Mouse (Mus musculus) stomach, embryonic 16.5 days (tissue): ENCODE data around the gene Cdk5. TPM values are rescaled to one million over a fixed set of nuclear protein-coding genes. Genes with fewer than 3 reads are reported as not detected.
"Not testable (repeated sequence)": the region's sequence is repeated elsewhere in the genome, so short reads cannot be mapped to it uniquely, and the experiment has no call there.

Experiments
- ATAC-seq: fragments of 200-750 bp; cut with Nextera tagmentation; 2 replicates; pipeline ENCODE4 v1.8.0; 2017; ENCODE audit warnings: moderate number of reproducible peaks, moderate TSS enrichment; ENCODE audit not compliant: insufficient read depth, low FRiP score
- H3K27ac ChIP-seq: fragments of 300-500 bp; sonication (generic); 2 replicates; pipeline ENCODE4 v1.5.1; 2014; ENCODE audit warnings: low read length
- H3K27me3 ChIP-seq: fragments of 300-500 bp; sonication (generic); 2 replicates; pipeline ENCODE4 v1.6.1; 2014; ENCODE audit warnings: low read length, control low read depth, mixed read lengths; ENCODE audit not compliant: control insufficient read depth, insufficient read depth
- H3K36me3 ChIP-seq: fragments of 300-500 bp; sonication (generic); 2 replicates; pipeline ENCODE4 v1.6.1; 2014; ENCODE audit warnings: low read length; ENCODE audit not compliant: control insufficient read depth, insufficient read depth
- H3K4me1 ChIP-seq: fragments of 300-500 bp; sonication (generic); 2 replicates; pipeline ENCODE4 v1.6.1; 2014; ENCODE audit warnings: low read length, control low read depth, mixed read lengths; ENCODE audit not compliant: control insufficient read depth, insufficient read depth
- H3K4me2 ChIP-seq: fragments of 300-500 bp; sonication (generic); 2 replicates; pipeline ENCODE4 v1.6.1; 2014; ENCODE audit warnings: low read depth, low read length, mixed read lengths
- H3K4me3 ChIP-seq: fragments of 300-500 bp; sonication (generic); replicated peaks from 2 replicates; pipeline ENCODE4 v1.5.1; 2014; ENCODE audit warnings: mild to moderate bottlenecking, low read length
- H3K9ac ChIP-seq: fragments of 300-500 bp; sonication (generic); 2 replicates; pipeline ENCODE4 v1.6.1; 2014; ENCODE audit warnings: low read length
- H3K9me3 ChIP-seq: fragments of 300-500 bp; sonication (generic); replicated peaks from 2 replicates; pipeline ENCODE4 v1.6.1; 2016; ENCODE audit warnings: low read length, control low read depth; ENCODE audit not compliant: control insufficient read depth
- WGBS: fragments of 180-500 bp; shearing (Covaris S2); extraction: QIAGEN DNeasy Blood & Tissue Kit; methylation state at CpG from one replicate; pipeline ENCODE4 v1.1.7; 2014; 5-methylcytosine and 5-hydroxymethylcytosine counted together
- polyA plus RNA-seq: library from polyadenylated mRNA; unstranded; fragments of >200 nt; fragmentation: Nextera tagmentation; extraction: Ambion mirVana; gene quantifications from 2 replicates; pipeline ENCODE4 v1.2.1, GENCODE M21; 2015

Gene Cdk5
- polyA plus RNA-seq, 1 experiment from 2014 or later = 44.9 TPM

DNA sequence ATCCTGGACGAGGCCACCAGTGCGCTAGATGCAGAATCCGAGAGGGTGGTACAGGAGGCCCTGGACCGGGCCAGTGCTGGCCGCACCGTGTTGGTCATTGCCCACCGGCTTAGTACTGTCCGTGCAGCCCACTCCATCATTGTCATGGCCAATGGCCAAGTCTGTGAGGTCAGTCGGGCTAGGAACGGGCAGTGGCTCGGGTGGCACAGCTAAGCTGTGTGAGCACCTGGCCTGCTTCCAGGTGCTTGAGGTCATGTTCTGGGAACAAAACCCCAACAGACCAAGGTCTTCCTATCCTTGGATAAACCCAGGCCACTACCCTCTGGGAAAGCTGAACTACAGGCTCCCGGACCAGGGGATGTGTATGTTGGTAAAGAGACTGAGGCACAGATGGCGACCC is 14.7 kb downstream of the Cdk5 start:
- WGBS = 92% methylated on average over 13 of the region's 13 CpGs
- H3K9ac ChIP-seq = no peak overlapping the region
- H3K27ac ChIP-seq = no peak overlapping the region
- H3K4me1 ChIP-seq = no peaks in the 10 kb centered on the region
- H3K4me3 ChIP-seq = no peak overlapping the region
- no peaks in the 10 kb centered on the region for H3K9me3 ChIP-seq
- ATAC-seq = no peak
- no peak overlapping the region for H3K4me2 ChIP-seq
- H3K36me3 ChIP-seq = no peaks in the 10 kb centered on the region
- H3K27me3 ChIP-seq = no peaks in the 10 kb centered on the region

DNA sequence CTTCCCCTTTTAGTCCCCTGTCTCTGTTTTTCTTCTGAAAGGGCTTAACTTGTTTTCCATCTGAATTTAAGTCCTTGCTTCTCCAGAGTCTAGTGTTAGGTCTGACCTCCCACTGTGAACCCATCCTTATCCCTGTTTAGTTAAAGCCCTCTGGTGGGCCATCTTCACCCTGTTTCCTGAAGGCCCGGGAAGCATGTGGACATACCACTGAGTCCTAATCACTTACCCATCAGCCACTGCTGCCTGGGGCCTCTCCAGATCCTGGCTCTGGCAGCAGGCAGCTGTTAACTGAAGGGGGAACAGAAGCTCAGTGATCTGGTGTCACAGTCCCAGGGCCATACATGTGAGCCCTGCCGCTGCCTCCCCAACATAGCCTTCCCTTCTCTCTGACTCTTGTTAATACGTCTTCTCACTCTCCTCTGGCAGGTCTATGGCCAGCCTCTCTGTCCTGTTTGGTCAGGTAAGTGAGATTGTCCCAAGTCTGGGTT is 17.9 kb downstream of the Cdk5 start:
- Histone ChIP-seq H3K4me2 (no peak overlapping the region), H3K36me3 (no peaks in the 10 kb centered on the region), H3K27ac (no peak overlapping the region), H3K9ac (no peak overlapping the region), H3K9me3 (no peaks in the 10 kb centered on the region), H3K4me3 (no peak overlapping the region), H3K4me1 (no peaks in the 10 kb centered on the region), H3K27me3 (no peaks in the 10 kb centered on the region)
- 64% methylated on average over 3 of the region's 3 CpGs for WGBS
- ATAC-seq = no peak

DNA sequence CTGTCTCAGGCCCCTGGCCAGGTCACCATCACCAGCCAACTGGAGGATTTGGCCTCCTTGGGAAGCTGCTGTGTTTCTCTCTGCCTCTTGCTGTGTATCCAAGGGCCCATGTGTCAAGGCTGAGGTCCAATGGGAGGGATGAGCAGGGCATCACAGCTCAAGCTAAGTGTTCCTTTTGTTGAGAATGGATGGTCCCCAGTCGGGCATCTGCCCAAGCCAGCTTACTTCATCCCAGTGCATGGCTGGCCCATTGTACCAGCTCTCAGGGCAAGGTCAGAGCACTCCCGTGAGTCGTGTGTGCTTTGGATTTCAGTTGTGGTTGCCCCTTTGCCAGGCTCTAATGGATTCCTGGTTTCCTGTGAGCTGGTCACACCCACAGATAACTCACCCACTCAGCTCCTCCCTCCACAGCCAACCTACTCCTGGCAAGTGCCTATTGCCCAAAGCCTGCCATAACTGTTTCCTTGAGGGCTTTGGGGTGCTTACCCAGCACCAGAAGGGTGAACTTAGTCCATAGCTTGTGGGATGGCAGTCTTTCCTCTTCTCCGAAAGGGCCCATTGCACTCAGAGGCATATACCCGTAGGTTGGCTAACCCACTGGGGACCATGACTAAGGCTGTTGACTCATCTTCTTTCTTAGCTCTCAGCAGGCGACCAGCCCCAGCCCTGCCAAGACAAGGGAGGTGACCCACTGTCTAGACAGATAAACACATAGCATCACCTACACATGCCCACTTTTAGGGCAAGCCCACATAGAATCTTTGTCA is 18.6 kb downstream of the Cdk5 start:
- Histone ChIP-seq H3K4me2 (no peak overlapping the region), H3K4me1 (no peaks in the 10 kb centered on the region), H3K4me3 (no peak overlapping the region), H3K9ac (no peak overlapping the region), H3K9me3 (no peaks in the 10 kb centered on the region), H3K27ac (no peak overlapping the region), H3K36me3 (no peaks in the 10 kb centered on the region), H3K27me3 (no peaks in the 10 kb centered on the region)
- no peak for ATAC-seq
- 81% methylated on average over 6 of the region's 6 CpGs for WGBS

DNA sequence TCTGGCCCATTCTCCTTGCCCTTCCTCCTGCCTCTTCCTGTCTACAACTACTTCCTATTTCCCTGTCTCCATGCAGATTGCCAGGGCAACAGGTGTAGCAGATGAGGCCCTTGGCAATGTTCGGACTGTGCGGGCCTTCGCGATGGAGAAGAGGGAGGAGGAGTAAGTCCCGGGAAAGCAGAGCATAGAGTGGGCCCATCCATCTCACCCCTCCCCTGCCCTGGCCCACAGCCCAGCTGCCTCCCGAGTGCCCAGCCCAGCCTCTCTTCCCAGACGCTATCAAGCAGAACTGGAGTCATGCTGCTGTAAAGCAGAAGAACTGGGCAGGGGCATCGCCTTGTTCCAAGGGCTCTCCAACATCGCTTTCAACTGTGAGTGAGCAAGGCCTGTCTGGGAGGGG is 21.4 kb downstream of the Cdk5 start:
- Histone ChIP-seq H3K27me3 (no peaks in the 10 kb centered on the region), H3K9ac (no peak overlapping the region), H3K36me3 (no peaks in the 10 kb centered on the region), H3K4me2 (no peak overlapping the region), H3K27ac (no peak overlapping the region), H3K9me3 (no peaks in the 10 kb centered on the region), H3K4me3 (no peak overlapping the region), H3K4me1 (no peaks in the 10 kb centered on the region)
- peak; percentile 31; the same call in 1 of the 2 replicates for ATAC-seq
- 72% methylated on average over 9 of the region's 9 CpGs for WGBS

DNA sequence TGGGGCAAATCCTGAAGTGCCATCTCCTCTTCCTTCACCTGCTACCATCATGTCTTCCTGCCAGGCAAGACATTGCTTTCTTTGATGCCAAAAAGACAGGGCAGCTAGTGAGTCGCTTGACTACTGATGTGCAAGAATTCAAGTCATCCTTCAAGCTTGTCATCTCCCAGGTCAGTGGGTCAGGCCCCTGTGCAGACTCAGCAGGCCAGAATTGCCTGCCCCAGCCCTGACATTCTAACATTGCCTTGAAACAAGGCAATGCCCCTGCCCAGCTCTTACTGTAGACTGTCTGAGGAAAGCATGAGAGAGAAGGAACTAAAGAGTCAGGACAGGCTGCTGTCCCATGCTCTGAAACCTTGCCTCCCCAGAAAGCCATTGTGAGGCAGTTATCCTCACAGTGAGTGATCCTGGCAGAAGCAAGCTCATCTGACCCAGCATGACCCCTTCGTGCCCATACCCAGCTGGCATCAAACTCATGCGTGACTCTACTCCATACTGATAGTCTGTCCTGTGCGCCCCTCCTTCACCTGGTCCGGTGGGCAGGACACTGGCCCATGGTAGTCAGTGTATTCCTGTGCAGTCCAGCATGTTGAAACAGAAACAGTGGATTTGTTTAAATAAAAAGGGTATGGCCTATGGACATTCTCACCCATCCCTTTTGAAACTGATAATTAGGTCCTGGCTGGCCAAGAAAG is 22.3 kb downstream of the Cdk5 start:
- H3K9ac ChIP-seq = no peak overlapping the region
- no peaks in the 10 kb centered on the region for H3K4me1 ChIP-seq
- H3K27me3 ChIP-seq = no peaks in the 10 kb centered on the region
- no peak overlapping the region for H3K27ac ChIP-seq
- no peaks in the 10 kb centered on the region for H3K9me3 ChIP-seq
- no peaks in the 10 kb centered on the region for H3K36me3 ChIP-seq
- no peak overlapping the region for H3K4me2 ChIP-seq
- no peak for ATAC-seq
- H3K4me3 ChIP-seq = no peak overlapping the region
- 85% methylated on average over 5 of the region's 5 CpGs for WGBS

DNA sequence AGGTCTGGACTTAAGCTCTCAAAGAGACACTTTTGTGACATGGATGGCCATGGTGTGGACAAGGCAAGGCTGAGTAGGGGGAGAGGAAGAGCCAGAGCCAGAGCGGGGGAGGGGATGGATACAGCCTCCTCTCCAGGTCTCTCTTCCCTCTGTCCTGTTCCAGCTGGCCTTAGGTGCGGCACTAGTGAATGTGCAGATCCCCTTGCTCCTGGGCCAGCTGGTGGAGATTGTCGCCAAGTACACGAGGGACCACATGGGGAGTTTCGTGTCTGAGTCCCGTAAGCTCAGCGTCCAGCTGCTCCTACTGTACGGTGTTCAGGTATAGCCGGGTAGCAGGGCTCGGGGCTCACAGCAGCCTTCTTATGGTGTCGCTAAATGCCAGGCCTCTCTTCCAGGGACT is 23.0 kb downstream of the Cdk5 start:
- Histone ChIP-seq H3K27me3 (no peaks in the 10 kb centered on the region), H3K4me3 (no peak overlapping the region), H3K27ac (no peak overlapping the region), H3K9me3 (no peaks in the 10 kb centered on the region), H3K4me2 (no peak overlapping the region), H3K4me1 (no peaks in the 10 kb centered on the region), H3K9ac (no peak overlapping the region), H3K36me3 (no peaks in the 10 kb centered on the region)
- 87% methylated on average over 11 of the region's 11 CpGs for WGBS
- no peak for ATAC-seq

DNA sequence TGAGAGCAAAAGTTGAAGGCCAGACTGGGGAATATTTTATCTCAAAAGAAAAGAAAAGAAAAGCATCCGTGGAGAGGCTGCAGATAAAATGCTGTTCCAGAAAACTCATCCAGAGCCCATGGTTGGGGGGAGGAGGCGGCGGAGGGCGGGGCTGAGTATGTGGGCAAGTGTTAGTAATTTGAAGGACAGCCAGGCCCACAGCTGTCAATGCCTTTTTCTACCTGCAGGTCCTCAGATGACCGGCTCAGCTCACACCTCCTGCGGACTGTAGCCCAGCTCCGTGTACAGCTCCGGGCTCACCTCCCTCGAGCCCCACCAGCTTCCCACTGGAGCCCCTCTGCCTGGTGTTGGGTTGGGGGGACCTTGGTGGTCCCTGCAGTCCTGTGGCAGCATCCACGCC is 23.6 kb downstream of the Cdk5 start:
- H3K27me3 ChIP-seq = no peaks in the 10 kb centered on the region
- no peaks in the 10 kb centered on the region for H3K36me3 ChIP-seq
- no peak for ATAC-seq
- peaks cover 5% of the 10 kb centered on the region; the same call in 1 of the 2 replicates for H3K4me1 ChIP-seq
- WGBS = 85% methylated on average over 10 of the region's 10 CpGs
- H3K4me2 ChIP-seq = no peak overlapping the region
- H3K9ac ChIP-seq = no peak overlapping the region
- H3K9me3 ChIP-seq = no peaks in the 10 kb centered on the region
- no peak overlapping the region for H3K4me3 ChIP-seq
- no peak overlapping the region for H3K27ac ChIP-seq

DNA sequence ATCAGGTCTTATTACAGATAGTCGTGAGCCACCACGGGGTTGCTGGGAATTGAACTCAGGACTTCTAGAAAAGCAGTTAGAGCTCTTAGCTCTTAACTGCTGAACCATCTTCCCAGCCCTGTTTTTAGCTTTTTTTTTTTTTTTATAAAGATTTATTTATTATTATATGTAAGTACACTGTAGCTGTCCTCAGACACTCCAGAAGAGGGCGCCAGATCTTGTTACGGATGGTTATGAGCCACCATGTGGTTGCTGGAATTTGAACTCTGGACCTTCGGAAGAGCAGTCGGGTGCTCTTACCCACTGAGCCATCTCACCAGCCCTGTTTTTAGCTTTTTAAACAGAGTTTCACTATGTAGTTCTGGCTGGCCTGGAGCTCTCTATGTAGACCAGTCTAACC is 27.1 kb downstream of the Cdk5 start:
- WGBS = 85% methylated on average over 6 of the region's 6 CpGs

DNA sequence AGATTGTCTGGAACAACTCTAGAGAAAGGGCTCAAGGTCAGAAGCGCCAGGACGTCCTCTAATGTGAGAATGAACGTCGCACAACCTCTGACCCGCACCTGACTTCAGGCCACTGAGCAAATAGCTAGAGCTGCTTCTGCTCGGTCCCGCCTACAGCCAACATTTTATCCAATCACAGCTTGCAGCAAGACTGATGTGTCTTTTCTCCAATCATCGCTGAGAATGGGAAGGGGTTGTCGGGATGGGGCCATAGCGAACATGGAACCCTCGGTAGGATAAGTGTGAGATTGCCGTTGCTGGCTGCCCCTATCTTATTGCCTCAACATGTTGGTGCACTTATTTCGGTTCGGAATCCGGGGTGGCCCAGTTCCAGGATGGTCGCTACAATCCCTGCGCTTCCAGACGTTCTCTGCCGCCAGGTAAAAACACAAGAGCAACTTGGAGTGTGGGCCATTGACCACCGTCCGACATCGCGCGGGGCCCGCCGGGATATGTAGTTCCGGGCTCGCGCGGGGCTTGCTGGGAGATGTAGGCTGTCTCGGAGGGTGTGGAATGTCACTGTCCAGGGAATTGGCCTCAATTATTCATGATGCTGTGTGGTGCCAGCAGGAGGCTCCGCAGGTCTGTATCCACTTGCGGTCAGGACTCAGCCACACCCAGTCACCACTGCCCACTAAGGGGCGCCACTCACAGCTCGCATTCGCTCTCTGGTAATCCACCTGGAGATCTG is 29.0 kb downstream of the Cdk5 start:
- no peaks in the 10 kb centered on the region for H3K27me3 ChIP-seq
- ATAC-seq = peak; percentile 95
- under 1% methylated on average over 36 of the region's 36 CpGs for WGBS
- no peaks in the 10 kb centered on the region for H3K36me3 ChIP-seq
- H3K9ac ChIP-seq = peak overlapping the region; percentile 77
- peak overlapping the region; percentile 67 for H3K4me3 ChIP-seq
- H3K4me1 ChIP-seq = peaks cover 15% of the 10 kb centered on the region; the same call in 1 of the 2 replicates
- H3K4me2 ChIP-seq = peak overlapping the region; percentile 68
- peak overlapping the region; percentile 87 for H3K27ac ChIP-seq
- H3K9me3 ChIP-seq = no peaks in the 10 kb centered on the region

More for the DNA sequence above, 27.1 kb downstream of the Cdk5 start:
- H3K9me3 ChIP-seq, ATAC-seq, H3K36me3 ChIP-seq, H3K4me3 ChIP-seq, H3K9ac ChIP-seq, H3K4me2 ChIP-seq, H3K27ac ChIP-seq, H3K27me3 ChIP-seq: not testable (repeated sequence)
- peaks cover 15% of the 10 kb centered on the region; the same call in 1 of the 2 replicates for H3K4me1 ChIP-seq
